Mouse (Mus musculus): ENCODE data around the gene Olfr954.

Olfr954 gene

GRCm38 (mm10) chr9:39456401-39456800, at the start of gene Olfr954:
Gene Olfr954, plus strand, starts transcription at chr9:39456701.
- DNase-seq (ENCODE audit: extremely low read depth, low read depth), result no peak

GRCm38 (mm10) chr9:39427048-39427447, 29.5 kb upstream of the Olfr954 start, which contains the start of gene Olfr952:
Gene Olfr952, minus strand, starts transcription at chr9:39427148.
- DNase-seq (ENCODE audit: extremely low read depth, low read depth), result no peak

GRCm38 (mm10) chr9:39471844-39472243, 15.3 kb downstream of the Olfr954 start, which contains the start of gene Olfr955:
Gene Olfr955, minus strand, starts transcription at chr9:39471944.
- no peak for DNase-seq (ENCODE audit: extremely low read depth, low read depth)

GRCm38 (mm10) chr9:39493895-39494294, 37.4 kb downstream of the Olfr954 start, which contains the start of gene Olfr44:
Gene Olfr44, minus strand, starts transcription at chr9:39493995.
- DNase-seq (ENCODE audit: extremely low read depth, low read depth), result no peak

- DNase-seq (ENCODE audit: extremely low read depth, low read depth), result no peak
Measured at GRCm38 (mm10) chr9:39508998-39509397, 52.5 kb downstream of the Olfr954 start.

GRCm38 (mm10) chr9:39509412-39509811, 52.9 kb downstream of the Olfr954 start:
- no peak for DNase-seq (ENCODE audit: extremely low read depth, low read depth)

Measured in MEL-GATA-1-ER (cell line).